Mouse (Mus musculus) NIH3T3 (cell line): ENCODE results near the gene Loxl3.

Experiments
- DNase-seq: peaks from one replicate; pipeline ENCODE4 v3.0.0-alpha.2; 2012; ENCODE audit warnings: low read depth

The Loxl3 gene

GRCm38 (mm10) chr6:83086121-83087035 lies 52.4 kb downstream of the Loxl3 start, which contains the start of gene Lbx2:
Gene Lbx2, plus strand, starts transcription at chr6:83086367.
- DNase-seq = no peak

GRCm38 (mm10) chr6:83087205-83087925 lies 53.4 kb downstream of the Loxl3 start:
- DNase-seq = no peak

GRCm38 (mm10) chr6:83087926-83088260 lies 53.9 kb downstream of the Loxl3 start:
- DNase-seq = no peak

- DNase-seq = peak; percentile 58
Observed at GRCm38 (mm10) chr6:83092416-83093127, 58.6 kb downstream of the Loxl3 start.

GRCm38 (mm10) chr6:83095968-83096367 lies 62.0 kb downstream of the Loxl3 start:
- no peak for DNase-seq

GRCm38 (mm10) chr6:83098411-83098810 lies 64.4 kb downstream of the Loxl3 start:
- DNase-seq = peak; percentile 78

GRCm38 (mm10) chr6:83101316-83101687 lies 67.3 kb downstream of the Loxl3 start, which contains the start of the genes Ccdc142 and Gm42688:
Gene Ccdc142, plus strand, starts transcription at chr6:83101601.
Gene Gm42688, plus strand, starts transcription at chr6:83101617.
- DNase-seq = peak; percentile 89

- peak; percentile 83 for DNase-seq
Observed at GRCm38 (mm10) chr6:83101688-83102556, 67.9 kb downstream of the Loxl3 start.
